Mouse (Mus musculus): ENCODE measurements at regions not wholly inside any gene's neighbourhood (a gene's known extent, or its start where the extent isn't known, plus 50 kb on each side); places are given as distances from the start of the nearest gene placed in this dataset.
A peak's percentile ranks its signal among the peaks of the same experiment; 100 is the strongest.

- DNase-seq (ENCODE audit: low spot score in 2 of 2), result no peak
These were observed 527.1 kb upstream of the Tbx3 start for GRCm38 (mm10) chr5:119143411-119143810.

DNA sequence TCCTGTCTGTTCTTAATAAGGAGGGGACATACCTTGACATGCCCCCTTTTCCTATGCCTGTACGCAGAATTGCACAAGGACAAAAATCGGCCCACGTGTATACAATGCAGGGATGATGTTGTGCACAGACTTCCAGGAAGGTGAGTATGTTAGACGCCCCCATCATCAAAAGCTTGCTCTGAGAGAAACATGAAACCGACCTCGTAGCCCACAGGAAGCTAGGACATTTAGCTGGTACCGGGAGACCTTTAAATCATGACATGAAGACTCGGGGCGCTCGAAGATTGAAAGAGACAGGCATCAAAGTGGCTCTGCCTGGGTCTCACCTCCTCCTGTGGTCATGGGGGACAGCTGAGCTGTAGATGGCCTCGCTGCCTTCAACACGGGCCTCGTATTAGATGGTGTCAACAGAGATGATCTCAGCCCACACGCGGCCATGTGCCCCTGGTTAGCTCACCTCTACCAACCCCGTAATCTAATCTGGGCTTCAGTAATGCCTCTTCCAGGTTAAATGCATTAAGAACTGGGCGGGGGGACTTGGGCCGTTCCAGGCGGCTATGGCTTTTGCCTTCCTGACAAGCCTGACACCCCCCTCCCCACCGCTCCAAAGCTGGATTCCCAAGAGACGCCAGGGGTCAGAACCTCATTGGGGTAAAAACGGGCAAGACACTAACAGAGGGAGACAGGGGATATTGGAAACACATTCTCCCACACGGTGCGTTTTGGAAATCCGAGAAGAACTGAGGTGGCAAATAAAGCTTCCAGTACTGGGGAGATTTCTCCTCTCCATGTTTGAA, 520.9 kb upstream of the Tbx3 start:
- no peak for DNase-seq (ENCODE audit: low spot score in 2 of 2)

GRCm38 (mm10) chr5:119153086-119153485, 517.4 kb upstream of the Tbx3 start:
- DNase-seq (ENCODE audit: low spot score in 2 of 2), result no peak

- no peak for DNase-seq (ENCODE audit: low spot score in 2 of 2)
These were observed 513.8 kb upstream of the Tbx3 start for GRCm38 (mm10) chr5:119156638-119157037.

DNA sequence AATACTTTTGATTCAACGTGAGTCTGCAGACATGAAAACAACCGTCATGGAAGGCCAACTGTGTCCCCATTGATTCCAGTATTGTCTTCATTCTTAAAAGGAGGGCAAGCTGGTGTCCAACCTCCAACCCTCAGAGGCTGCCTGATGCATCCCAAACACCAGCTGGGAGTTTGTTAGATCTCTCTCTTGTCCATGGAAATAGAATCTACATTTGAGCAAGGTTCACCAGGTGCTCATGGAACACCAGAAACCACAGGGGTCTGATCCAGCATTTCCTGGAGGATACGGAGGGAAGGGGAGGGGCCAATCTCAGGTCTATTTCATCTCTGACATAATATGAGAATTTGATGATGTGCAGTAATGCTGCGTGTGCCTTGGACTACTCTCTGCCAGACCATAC, 512.3 kb upstream of the Tbx3 start:
- no peak for DNase-seq (ENCODE audit: low spot score in 2 of 2)

DNA sequence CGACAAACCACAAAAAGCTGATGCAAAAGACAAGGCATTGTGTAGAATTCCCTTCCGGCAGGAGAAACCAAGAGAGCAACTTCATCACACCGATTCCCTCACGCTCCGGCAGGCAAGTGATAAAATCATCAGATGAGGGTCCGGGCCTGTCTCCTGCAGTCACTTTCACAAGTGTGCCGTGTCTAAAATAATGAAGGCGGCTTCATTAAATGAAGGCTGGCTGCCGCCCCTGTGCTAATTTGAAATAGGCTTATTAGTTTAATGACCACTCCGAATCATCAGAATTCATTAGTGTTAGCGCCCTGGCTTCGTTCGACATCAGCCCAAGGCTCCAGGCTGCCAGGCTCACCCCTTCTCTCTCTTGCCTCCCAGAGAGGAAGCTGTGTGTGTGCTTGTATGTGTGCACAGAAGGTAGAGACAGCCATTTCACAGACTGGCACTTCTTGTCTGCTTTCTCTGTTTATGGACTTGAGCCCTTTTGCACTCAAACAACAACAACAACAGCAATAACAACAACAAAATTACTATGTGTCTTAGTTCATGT, 508.3 kb upstream of the Tbx3 start:
- DNase-seq (ENCODE audit: low spot score in 2 of 2), result no peak

- DNase-seq (ENCODE audit: low spot score in 2 of 2), result peak; percentile 56 to 71
These were observed 502.8 kb upstream of the Tbx3 start for GRCm38 (mm10) chr5:119167718-119168117.

DNA sequence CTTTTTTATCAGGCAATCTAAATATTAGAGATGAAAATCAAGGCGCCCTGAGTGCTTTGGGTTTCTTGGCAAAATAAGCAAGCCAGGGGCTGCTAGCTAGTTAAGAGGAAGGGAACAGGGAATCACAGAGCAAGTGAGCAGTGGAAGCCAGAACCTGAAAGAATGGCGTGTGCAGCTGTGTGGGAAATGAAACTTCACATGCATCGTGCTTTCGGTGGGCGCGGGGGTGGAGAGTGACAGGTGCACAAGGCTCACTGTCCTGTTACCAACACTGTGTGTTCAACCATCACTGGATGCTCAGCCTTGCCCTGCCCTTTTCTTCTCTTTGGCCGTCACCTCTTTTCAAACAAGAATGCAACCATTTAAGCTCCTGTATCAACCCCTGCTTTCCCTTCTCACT, 501.2 kb upstream of the Tbx3 start:
- no peak for DNase-seq (ENCODE audit: low spot score in 2 of 2)

DNA sequence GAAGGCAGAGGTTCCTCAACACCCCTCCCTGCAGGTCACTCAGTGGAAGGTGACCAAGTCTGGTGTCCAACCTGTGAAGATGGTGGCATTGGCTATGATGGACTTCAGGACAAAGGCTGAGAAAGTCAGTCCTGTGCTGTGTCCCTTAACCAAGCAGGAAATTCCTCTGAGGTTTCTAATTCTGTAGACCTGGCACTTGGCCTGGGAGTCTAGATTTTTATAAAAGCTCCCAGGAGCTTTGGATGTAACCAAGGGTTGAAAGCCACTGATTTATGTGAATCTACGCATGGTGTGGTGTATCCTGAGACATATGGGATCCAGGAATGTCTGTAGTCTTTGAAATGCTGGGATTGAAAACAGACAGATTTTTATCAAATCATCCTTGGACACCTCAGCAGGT, 498.8 kb upstream of the Tbx3 start:
- DNase-seq (ENCODE audit: low spot score in 2 of 2), result no peak

DNA sequence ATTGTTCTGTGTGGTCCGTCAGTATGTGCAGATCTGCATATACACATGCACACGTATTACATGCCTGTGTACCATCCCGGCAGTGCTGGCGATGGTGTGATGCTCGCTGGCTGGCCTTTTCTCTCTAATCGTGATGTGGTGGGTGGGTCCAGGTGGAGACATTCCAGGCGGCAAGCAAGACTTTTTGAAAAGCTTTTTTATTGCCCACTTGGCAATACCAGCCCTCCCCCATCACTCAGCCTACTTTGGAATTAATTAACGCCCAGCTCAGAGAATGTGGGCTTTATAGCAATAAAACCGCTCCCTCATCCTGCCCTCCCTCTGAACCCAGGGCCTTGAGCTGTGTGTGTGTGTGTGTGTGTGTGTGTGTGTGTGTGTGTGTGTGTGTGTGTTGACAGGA, 491.7 kb upstream of the Tbx3 start:
- no peak for DNase-seq (ENCODE audit: low spot score in 2 of 2)

- no peak for DNase-seq (ENCODE audit: low spot score in 2 of 2)
These were observed 486.9 kb upstream of the Tbx3 start for GRCm38 (mm10) chr5:119183545-119184047.

DNA sequence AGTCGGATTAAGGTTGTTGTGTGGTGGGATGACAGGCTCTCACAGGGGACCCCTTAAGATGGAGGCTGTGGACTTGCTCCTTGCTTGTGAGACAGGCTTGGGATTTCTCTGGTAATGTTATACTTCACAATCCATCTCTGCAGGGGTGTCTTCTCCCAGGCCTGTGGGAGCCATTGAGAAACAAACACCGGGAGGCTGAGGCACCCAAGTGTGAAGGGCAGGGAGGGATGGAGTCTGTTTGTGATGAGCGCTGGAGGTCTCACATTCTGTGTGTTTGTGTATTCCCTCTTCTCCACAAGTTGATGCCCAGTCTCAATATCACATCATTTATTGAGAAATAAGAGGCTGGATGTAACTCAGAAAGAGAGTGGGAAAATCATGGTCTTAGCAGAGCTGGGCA, 483.9 kb upstream of the Tbx3 start:
- DNase-seq (ENCODE audit: low spot score in 2 of 2), result no peak

- no peak for DNase-seq (ENCODE audit: low spot score in 2 of 2)
These were observed 482.0 kb upstream of the Tbx3 start for GRCm38 (mm10) chr5:119188476-119188875.

DNA sequence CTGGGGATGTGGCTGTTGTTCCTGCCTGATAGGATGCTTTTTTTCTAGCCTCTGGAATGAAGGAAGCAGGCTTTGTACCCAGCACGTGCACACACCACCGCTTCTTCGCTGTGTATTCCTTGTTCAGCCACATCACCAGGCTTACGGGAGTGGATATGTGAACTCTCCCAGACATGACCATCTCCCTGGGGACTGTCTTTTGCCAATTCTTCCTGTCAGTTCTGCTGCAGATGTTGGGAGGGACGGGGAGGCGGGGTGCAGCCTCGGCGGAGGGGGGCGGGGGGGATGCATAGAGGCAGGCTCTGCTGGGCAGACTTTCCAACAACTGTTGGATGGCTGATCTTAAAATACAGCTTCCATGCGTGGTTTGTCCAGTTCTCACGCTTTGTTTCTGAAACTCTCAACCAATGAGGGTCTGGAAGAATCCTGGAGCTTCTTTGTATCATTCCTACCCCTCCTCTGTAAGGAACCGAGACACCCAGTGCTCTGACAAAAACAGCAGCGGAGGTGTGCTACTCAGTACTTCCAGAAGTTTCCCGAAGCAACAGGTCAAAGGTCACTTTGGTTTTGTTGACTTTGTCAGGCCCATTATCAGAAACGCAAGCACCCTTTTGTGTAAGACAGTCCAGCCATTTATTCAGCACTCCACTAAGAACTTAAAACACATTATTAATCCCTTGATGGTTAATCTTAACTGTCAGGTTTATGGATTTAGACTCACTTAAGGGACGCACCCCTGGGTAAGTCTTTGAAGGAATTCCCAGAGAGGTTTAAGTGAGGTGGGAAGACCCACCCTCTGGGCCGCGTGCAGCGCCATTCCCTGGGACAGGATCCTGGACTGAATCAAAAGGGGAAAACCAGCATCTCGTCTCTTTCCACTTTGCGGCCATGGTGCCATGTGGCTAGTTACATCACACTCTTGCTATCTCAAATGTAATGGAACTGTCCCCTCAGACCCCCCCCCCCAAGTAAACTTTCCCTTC, 476.5 kb upstream of the Tbx3 start:
- no peak for DNase-seq (ENCODE audit: low spot score in 2 of 2)

DNA sequence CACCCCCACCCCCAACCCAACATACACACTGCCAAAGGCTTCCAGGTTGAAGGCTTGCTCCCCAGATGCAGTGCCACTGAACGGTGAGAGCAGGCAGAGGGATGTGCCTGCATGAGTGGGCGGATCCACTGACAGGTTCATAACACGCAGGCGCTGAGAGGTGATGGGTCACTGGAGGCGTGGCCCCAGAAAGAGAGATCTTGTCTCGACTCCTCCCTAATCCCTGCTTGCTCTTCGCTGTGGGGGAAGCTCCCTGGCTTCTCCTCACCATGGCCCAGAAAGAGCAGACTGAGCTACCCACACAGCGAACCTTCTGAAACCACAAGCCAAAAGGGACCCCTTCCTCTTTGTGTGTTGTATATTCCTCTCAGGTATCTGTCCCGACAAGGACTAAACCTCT, 470.6 kb upstream of the Tbx3 start:
- DNase-seq (ENCODE audit: low spot score in 2 of 2), result no peak

GRCm38 (mm10) chr5:119201251-119201650, 469.2 kb upstream of the Tbx3 start:
- DNase-seq (ENCODE audit: low spot score in 2 of 2), result no peak

- no peak for DNase-seq (ENCODE audit: low spot score in 2 of 2)
These were observed 465.7 kb upstream of the Tbx3 start for GRCm38 (mm10) chr5:119204736-119205135.

DNA sequence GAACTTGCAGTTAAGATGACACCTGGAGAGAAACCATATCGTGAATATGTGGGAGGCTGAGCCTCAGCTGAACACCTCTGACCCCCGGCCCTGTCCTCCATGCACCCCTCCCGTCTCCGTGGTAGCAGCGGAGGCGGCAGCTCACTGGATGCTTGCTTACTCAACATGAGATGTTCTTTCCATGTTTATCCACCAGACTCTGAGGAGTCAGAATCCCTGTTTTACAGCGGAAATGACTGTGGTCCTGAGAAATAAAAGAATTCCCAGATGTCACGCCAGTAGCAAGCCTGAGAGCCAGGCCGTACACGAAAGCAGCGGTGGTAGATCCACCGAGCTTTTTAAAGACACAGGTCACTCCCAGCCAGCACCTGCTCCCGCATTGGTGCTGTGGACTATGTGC, 462.4 kb upstream of the Tbx3 start:
- DNase-seq (ENCODE audit: low spot score in 2 of 2), result no peak

- peak in 1 of 2 experiments; percentile 16 for DNase-seq (ENCODE audit: low spot score in 2 of 2)
These were observed 457.3 kb upstream of the Tbx3 start for GRCm38 (mm10) chr5:119213196-119213595.

GRCm38 (mm10) chr5:119213692-119214357, 456.6 kb upstream of the Tbx3 start:
- DNase-seq (ENCODE audit: low spot score in 2 of 2), result peak; percentile 5

DNA sequence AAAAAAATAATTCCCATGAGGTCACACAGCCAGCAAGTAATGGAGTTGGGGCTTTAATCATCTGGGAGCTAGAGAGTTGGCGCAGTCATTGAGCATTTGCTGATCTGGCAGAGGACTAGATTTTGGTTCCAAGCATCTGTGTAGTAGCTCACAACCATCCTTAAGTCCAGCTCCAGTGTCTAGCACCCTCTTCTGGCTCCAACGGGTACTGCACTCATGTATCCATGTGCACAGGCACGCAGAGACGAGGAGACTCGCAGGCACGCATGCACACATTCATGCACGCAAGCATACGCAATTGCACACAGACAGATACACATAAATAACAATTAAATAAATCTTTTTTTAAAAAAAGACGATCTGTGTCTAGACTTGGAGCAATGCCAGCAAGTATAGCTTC, 455.5 kb upstream of the Tbx3 start:
- DNase-seq (ENCODE audit: low spot score in 2 of 2), result no peak

DNA sequence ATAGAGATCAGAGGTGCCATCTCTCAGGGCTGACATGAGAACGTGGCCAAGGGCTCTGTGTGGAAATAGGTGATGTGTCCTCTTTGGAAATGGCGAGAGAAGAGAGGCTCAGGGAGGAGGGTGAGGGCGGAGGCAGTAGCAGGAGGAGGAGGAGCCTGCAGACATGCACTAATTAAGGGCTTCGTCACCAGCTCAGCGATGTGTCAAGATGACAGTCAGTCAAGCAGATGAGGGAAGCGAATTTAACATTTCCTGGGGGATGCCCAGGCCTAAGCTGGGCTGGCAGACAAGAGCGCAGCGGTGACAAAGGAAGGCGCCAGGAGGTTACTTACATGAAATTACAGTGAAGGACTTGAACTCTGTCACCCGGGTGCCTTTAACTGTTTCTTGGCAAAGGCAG, 455.1 kb upstream of the Tbx3 start:
- no peak for DNase-seq (ENCODE audit: low spot score in 2 of 2)
